Mouse (Mus musculus) frontal cortex, postnatal 25 days (tissue): ENCODE results near the gene Gpr146.

Experiments used
- DNase-seq, 2 experiments: peaks; one replicate each; pipeline ENCODE4 v3.0.0; 2022; ENCODE audit warnings: low spot score in 2 of 2

Gpr146 gene

GRCm38 (mm10) chr5:139429818-139430341, 52.4 kb downstream of the Gpr146 start:
- DNase-seq = no peak

- DNase-seq = no peak
These were observed 54.8 kb downstream of the Gpr146 start for GRCm38 (mm10) chr5:139432333-139432732.

GRCm38 (mm10) chr5:139432747-139433508, 55.4 kb downstream of the Gpr146 start:
- DNase-seq = no peak

DNA sequence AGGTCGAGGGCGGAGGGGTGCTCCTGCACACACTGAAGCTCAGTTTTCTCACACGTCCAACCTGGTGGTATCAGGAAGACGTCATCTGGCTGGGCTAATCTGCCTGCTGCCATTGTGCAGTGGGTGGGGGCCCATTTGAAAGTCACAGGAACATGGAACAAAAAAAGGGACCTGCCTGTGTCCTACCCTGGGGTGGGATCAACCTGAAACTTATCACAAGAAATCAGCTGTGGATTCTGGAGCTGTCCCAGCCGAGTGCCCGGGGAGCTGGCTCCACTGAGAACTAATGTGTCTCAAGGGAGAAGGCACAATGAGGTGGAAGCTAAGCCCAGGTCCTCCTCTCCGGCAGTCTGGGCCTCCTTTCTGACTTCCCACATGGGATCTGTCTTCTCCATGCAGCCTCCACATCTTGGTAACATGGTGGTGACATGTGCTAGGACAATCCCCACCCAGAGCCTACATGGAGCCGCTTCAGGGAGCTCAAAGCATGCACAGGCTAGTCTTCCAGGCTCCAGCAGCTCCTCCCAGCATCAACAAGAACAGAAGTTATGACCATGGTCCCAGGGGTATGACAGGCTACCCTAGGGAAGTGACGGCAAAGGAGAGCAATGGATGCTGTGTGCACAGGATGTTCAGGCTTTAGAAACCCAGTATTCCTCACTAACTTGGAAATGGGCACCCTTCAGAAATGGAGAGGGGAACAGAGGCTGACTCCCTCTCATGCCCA, 56.5 kb downstream of the Gpr146 start:
- DNase-seq = no peak

- DNase-seq = peak; percentile 49 to 52
These were observed 57.4 kb downstream of the Gpr146 start for GRCm38 (mm10) chr5:139434940-139435339.

GRCm38 (mm10) chr5:139437769-139438168, 60.3 kb downstream of the Gpr146 start:
- no peak for DNase-seq

- no peak for DNase-seq
These were observed 60.9 kb downstream of the Gpr146 start for GRCm38 (mm10) chr5:139438440-139438839.

GRCm38 (mm10) chr5:139440451-139440850, 63.0 kb downstream of the Gpr146 start:
- DNase-seq = no peak

DNA sequence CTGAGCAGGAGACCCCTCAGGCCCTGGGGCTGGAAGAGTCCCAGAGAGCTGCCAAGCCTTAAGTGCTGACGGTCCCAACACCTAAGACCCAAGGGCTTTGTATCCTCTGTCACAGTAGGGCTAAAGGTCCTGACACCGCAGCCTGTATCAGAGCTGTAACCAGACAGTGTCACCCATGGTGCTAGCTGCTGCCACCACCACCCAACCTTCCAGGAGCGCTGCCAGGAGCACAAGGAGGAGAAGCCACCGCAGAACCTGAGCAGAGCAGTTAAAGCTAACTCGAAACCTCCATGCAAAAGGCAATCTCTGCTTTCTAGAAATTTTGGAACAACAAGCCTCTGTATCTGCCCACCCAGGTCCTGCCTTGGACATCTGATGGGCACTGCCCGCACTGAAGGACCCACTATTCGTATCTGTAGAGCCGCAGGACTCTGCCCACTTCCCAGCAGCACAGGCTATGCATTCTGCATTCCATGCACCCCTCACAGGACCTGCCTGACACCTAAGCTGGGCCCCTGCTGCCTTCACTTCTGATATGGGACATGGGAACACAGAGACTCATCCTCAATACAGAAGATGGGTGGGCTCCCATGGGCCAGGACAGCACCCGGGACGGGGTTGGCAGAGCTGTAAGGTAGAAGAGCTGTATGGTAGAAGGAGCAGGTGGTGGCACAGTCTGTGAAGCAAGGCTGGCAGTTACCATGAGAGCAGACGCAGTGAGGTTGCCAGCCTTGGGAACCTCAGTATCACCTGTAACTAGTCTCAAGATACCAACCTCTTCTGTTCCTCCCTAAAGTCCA, 63.6 kb downstream of the Gpr146 start:
- DNase-seq = no peak

DNA sequence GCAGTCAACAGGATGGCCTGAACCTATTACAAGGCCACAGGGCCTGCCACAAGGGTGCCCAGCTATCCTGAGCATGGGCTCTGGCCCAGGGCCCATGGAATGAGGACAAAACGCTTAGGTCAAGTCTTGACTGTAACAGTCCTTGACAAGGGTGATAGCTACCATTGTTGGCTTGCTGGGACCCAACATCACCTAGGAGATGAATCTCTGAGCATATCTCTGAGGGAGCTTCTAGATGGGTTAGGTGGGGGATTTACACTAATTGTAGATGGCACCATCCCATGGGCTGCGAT, 64.2 kb downstream of the Gpr146 start:
- no peak for DNase-seq

- DNase-seq = no peak
These were observed 64.9 kb downstream of the Gpr146 start for GRCm38 (mm10) chr5:139442428-139442827.

- DNase-seq = no peak
These were observed 65.5 kb downstream of the Gpr146 start for GRCm38 (mm10) chr5:139442962-139443361.

GRCm38 (mm10) chr5:139445258-139445657, 67.8 kb downstream of the Gpr146 start:
- DNase-seq = no peak
